Mouse (Mus musculus): ENCODE measurements around the gene Pnpt1. TPM values are rescaled to one million over a fixed set of nuclear protein-coding genes. Genes with fewer than 3 reads are reported as not detected.

Gene Pnpt1
- polyA plus RNA-seq, 1 experiment from 2014 or later = 26.0 TPM

DNA sequence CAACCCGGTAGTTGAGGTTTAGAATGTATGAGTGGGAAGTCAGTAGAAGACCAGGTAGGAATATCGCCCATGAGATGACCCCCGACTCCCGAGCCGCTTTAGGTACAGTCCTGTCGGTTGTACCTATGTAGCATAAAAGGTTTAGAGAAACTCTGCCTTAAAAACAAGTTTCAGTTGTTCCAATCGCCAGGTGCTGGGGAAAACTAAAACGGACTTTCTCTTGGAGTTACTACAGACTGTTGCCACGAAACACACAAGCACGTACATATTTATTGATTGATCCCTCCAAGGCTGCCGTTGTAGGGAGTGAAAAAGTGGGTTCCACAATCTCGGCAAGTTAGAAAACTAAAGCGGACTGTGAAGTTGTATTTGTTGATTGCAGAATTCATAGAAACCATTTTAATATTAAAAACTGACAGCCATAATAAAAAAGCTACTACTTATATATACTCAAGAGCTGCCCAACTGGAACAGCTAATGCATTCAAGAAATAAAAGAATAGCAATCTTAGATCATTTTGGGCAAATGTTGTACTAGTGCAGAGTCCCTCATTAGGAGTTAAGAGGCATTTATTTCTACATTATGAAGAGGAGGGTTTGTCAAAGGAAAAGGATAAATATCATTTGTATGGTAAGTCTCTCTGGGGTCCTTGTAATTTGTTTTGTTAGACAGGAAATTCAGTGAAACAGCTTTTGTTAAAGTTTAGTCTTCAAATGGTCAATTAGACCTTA is 43.3 kb downstream of the Pnpt1 start:
- WGBS (ENCODE audit: insufficient replicate concordance) = 1% methylated on average over 13 of the region's 13 CpGs
- H3K4me2 ChIP-seq = peak overlapping the region; percentile 97
- H3K4me3 ChIP-seq (replicated peaks) = peak overlapping the region; percentile 87
- no peaks in the 10 kb centered on the region for H3K9me3 ChIP-seq (replicated peaks)
- H3K9ac ChIP-seq = peak overlapping the region; percentile 96
- peaks cover 15% of the 10 kb centered on the region for H3K4me1 ChIP-seq (replicated peaks)
- no peaks in the 10 kb centered on the region for H3K27me3 ChIP-seq
- peak overlapping the region; percentile 97 for H3K27ac ChIP-seq (replicated peaks)
- ATAC-seq (ENCODE audit: insufficient read depth) = no peak; the same call in 1 of the 2 replicates
- peaks cover 5% of the 10 kb centered on the region; the same call in 1 of the 2 replicates for H3K36me3 ChIP-seq (replicated peaks)

DNA sequence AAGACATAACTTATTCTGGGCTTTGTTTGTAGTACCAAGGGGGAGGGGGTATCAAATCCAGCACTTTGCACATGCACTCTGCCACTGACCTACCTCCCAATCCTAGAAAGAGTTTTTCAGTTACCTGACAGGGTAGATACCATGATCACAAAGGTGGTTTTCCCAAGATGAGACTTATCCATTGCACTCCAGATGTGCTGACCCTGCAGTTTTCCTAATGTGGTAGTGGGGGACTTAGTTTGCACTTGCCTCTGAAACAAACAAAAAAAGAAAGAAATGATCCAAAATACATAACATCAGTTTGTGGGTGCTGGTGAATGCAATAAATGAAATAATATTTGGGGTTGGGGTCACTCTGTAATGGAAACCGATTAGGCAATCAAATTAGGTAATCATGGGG is 48.8 kb downstream of the Pnpt1 start:
- H3K4me3 ChIP-seq (replicated peaks) = no peak overlapping the region
- no peak overlapping the region for H3K4me2 ChIP-seq
- H3K4me1 ChIP-seq (replicated peaks) = 0 out of 2 replicates have a peak, but pooled peaks cover 2% of the 10 kb centered on the region
- WGBS (ENCODE audit: insufficient replicate concordance) = 77% methylated on average over 1 of the region's 1 CpGs
- H3K27ac ChIP-seq (replicated peaks) = no peak overlapping the region
- no peaks in the 10 kb centered on the region for H3K9me3 ChIP-seq (replicated peaks)
- peaks cover 38% of the 10 kb centered on the region for H3K36me3 ChIP-seq (replicated peaks)
- H3K27me3 ChIP-seq = no peaks in the 10 kb centered on the region
- ATAC-seq (ENCODE audit: insufficient read depth) = no peak
- H3K9ac ChIP-seq = no peak overlapping the region

DNA sequence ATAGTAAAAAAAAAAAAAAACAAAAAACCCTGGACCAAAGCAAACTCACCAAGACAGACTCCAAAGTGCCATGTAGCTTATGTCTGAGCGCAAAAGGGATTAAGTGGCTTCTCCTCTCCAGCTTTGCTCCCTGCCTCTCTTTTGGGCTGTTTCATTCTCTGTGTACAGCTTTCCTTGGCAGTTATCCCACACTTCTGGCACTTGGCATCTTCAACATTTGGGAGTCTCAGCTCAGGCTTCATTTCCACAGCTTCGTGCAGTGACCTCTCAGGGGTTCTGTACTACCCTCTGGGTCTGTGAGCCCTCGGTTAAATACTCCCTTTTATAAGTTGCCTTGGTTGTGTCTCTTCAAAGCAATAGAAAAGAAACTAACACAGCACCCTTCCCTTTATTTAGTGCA is 50.1 kb downstream of the Pnpt1 start:
- Histone ChIP-seq H3K4me1 (replicated peaks) (0 out of 2 replicates have a peak, but pooled peaks cover 2% of the 10 kb centered on the region), H3K4me2 (no peak overlapping the region), H3K27ac (replicated peaks) (no peak overlapping the region), H3K4me3 (replicated peaks) (no peak overlapping the region), H3K9me3 (replicated peaks) (no peaks in the 10 kb centered on the region), H3K9ac (no peak overlapping the region), H3K27me3 (no peaks in the 10 kb centered on the region), H3K36me3 (replicated peaks) (peaks cover 51% of the 10 kb centered on the region)
- 82% methylated on average over 3 of the region's 3 CpGs for WGBS (ENCODE audit: insufficient replicate concordance)
- no peak for ATAC-seq (ENCODE audit: insufficient read depth)

DNA sequence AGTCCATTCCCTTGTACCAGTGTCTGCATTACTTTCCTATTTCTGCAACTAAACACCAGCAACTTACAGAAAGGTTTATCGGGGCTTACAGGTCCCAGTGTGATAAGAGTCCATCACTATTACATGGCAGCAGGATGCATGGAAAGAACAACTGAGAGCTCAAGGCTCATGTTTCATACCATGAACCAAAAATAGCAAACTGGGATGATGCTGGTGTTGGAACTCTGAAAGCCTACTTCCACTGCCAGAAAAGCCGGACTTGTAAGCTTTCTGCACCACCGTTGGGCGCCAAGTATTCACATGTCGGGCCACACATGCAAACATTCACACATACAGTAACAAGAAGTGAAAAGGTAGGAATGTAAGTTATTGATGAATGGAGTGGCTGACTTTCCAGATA is 51.2 kb downstream of the Pnpt1 start:
- Histone ChIP-seq H3K4me1 (replicated peaks) (no peaks in the 10 kb centered on the region), H3K27ac (replicated peaks) (no peak overlapping the region), H3K9me3 (replicated peaks) (no peaks in the 10 kb centered on the region), H3K27me3 (no peaks in the 10 kb centered on the region), H3K4me3 (replicated peaks) (no peak overlapping the region), H3K9ac (no peak overlapping the region), H3K4me2 (no peak overlapping the region), H3K36me3 (replicated peaks) (peaks cover 62% of the 10 kb centered on the region)
- 89% methylated on average over 5 of the region's 5 CpGs for WGBS (ENCODE audit: insufficient replicate concordance)
- ATAC-seq (ENCODE audit: insufficient read depth) = no peak

DNA sequence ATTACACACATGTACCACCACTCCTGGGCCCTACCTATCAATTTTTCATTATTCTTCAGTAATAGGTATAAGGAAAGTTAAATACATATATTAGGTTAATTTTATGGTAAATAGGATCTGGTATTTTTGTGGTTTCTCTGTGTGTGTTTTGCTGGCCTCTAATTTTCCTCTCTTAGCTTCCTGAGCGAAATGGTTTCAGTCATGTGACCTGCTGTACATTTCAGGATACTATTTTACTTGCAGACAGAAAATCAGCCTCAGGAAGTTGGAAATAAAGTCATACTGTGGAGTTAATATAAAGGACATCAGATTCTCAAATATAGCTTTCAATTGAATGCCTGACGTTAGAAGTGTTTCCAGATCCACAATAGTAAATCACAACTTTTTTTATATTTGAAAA is 58.4 kb downstream of the Pnpt1 start:
- H3K27ac ChIP-seq (replicated peaks) = no peak overlapping the region
- no peak overlapping the region for H3K4me2 ChIP-seq
- 76% methylated on average over 2 of the region's 2 CpGs for WGBS (ENCODE audit: insufficient replicate concordance)
- no peaks in the 10 kb centered on the region for H3K27me3 ChIP-seq
- H3K9me3 ChIP-seq (replicated peaks) = no peaks in the 10 kb centered on the region
- no peak overlapping the region for H3K9ac ChIP-seq
- peaks cover 66% of the 10 kb centered on the region for H3K36me3 ChIP-seq (replicated peaks)
- no peaks in the 10 kb centered on the region for H3K4me1 ChIP-seq (replicated peaks)
- H3K4me3 ChIP-seq (replicated peaks) = no peak overlapping the region
- ATAC-seq (ENCODE audit: insufficient read depth) = no peak

DNA sequence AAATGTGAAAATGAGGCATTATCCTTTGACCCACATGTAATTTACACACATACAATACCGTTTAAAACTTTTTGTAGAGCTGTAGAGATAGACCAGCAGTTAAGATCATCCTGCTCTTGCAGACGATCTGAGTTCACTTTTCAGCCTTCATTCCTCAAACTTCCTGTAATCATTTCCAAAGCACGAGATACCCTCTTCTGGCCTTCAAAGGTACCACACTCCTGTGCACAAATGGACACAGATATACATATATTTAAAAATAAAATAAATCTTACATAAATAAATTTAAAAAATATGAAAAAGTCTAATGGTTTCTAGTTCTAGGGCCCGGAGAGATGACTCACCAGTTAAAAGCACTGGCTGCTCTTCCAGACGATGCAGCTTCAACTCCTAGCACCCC is 73.1 kb downstream of the Pnpt1 start:
- 72% methylated on average over 5 of the region's 5 CpGs for WGBS (ENCODE audit: insufficient replicate concordance)
- H3K4me2 ChIP-seq = no peak overlapping the region
- H3K9me3 ChIP-seq (replicated peaks) = no peaks in the 10 kb centered on the region
- H3K36me3 ChIP-seq (replicated peaks) = peaks cover 58% of the 10 kb centered on the region
- ATAC-seq (ENCODE audit: insufficient read depth) = no peak
- no peak overlapping the region for H3K27ac ChIP-seq (replicated peaks)
- H3K9ac ChIP-seq = no peak overlapping the region
- no peaks in the 10 kb centered on the region for H3K27me3 ChIP-seq
- no peak overlapping the region for H3K4me3 ChIP-seq (replicated peaks)
- H3K4me1 ChIP-seq (replicated peaks) = no peaks in the 10 kb centered on the region

DNA sequence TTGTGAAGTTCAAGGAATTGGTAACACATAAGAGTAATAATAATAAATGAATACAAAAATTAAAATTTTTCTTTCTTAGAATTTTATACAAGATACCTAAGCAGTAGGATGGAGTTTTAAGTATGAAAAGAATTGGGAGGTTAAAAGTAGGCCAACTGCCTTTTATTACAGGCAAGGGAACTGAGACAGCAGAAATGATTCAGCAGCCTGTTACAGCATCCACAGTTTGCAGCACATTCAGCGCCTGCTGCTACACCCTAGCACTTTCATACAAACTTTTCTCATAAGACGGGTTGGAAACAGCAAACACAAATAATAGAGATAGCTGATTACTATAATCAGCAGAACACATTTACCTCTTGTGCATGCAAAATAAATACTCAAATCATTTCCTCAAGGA is 79.2 kb downstream of the Pnpt1 start:
- 83% methylated on average over 2 of the region's 2 CpGs for WGBS (ENCODE audit: insufficient replicate concordance)

More for the DNA sequence above, 79.2 kb downstream of the Pnpt1 start:
- no peak for ATAC-seq (ENCODE audit: insufficient read depth)
- Histone ChIP-seq H3K36me3 (replicated peaks) (peaks cover 53% of the 10 kb centered on the region), H3K27me3 (no peaks in the 10 kb centered on the region), H3K27ac (replicated peaks) (no peak overlapping the region), H3K9me3 (replicated peaks) (no peaks in the 10 kb centered on the region), H3K4me2 (no peak overlapping the region), H3K4me1 (replicated peaks) (no peaks in the 10 kb centered on the region), H3K9ac (no peak overlapping the region), H3K4me3 (replicated peaks) (no peak overlapping the region)

Other genes starting within 250 kb of the Pnpt1 start
- gene Ppp4r3b, start 42.1 kb downstream of the Pnpt1 start, polyA plus RNA-seq (2015; fragmentation: Nextera tagmentation; extraction: Ambion mirVana) = 39.2 and 42.7 TPM in 2 replicates
- 10.9 and 11.7 TPM in 2 replicates for gene Cfap36, start 116.7 kb downstream of the Pnpt1 start, polyA plus RNA-seq (2015; fragmentation: Nextera tagmentation; extraction: Ambion mirVana)
- gene Ccdc88a, start 242.9 kb downstream of the Pnpt1 start, polyA plus RNA-seq (2015; fragmentation: Nextera tagmentation; extraction: Ambion mirVana) = 3.8 and 4.5 TPM in 2 replicates

Data from liver, embryonic 15.5 days (tissue).